Mouse (Mus musculus) heart, postnatal 14 days (tissue): Measurements from ENCODE around the gene Lrrfip1. TPM values are rescaled to one million over a fixed set of nuclear protein-coding genes. Genes with fewer than 3 reads are reported as not detected.

Experiments used
- DNase-seq, 2 experiments: peaks; one replicate each; pipeline ENCODE4 v3.0.0; 2021 to 2022
- intact Hi-C: fragments of 180-260 bp; cut with DNase I; formaldehyde crosslinking; loops from one replicate; pipeline ENCODE4 v1.15.1; 2025
- total RNA-seq, 2 experiments: library from RNA; stranded (reverse); gene quantifications; 2 replicates each; pipeline ENCODE4 v1.2.3; 2021

Gene Lrrfip1
- total RNA-seq, 2 experiments from 2014 or later, result 101 to 109 TPM

DNA sequence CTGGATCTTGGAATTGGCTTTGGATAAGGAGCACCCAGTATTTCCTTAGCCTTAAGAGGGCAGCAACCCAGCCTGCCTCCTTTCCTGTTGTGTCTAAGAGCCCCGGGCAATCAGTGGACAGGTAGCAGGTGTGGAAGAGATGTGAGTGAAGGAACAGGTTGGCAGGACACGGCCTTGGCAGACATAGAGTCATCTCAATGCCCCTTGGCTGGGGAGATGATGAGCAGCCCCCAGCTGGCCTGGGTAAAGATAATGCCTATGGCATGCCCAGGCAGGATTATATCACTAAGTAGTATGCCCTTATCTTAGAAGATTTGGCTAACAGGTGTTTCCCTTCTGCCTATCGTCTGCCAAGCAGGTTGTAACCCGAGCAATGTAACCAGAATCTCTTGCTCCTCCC is 1.4 kb upstream of the Lrrfip1 start:
- DNase-seq, result no peak

DNA sequence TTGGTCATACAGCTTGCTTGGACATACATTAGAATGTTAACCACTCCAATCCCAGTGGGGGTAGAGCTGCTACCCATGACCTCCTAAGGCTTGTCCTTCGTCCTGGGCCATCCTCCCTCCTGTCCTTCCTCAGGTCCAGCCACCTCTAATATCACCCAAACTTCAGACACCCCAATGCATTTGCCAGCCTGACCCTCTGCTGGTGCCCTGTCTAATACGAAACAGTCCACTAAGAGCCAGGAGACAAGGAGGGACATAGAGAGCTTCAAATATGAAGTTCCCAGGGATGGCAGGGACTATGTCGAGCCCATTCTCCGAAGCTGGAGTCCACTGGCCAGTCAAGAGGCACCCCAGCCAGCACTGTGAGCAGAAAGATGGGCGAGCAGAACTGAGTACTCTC is 896 bp upstream of the Lrrfip1 start:
- no peak for DNase-seq
- intact Hi-C loops, result no loop called here

More for the DNA sequence above, 1.4 kb upstream of the Lrrfip1 start:
- intact Hi-C loops, result no loop called here

GRCm38 (mm10) chr1:90998891-90999611 is 514 bp downstream of the Lrrfip1 start:
- intact Hi-C loops, result no loop called here

DNA sequence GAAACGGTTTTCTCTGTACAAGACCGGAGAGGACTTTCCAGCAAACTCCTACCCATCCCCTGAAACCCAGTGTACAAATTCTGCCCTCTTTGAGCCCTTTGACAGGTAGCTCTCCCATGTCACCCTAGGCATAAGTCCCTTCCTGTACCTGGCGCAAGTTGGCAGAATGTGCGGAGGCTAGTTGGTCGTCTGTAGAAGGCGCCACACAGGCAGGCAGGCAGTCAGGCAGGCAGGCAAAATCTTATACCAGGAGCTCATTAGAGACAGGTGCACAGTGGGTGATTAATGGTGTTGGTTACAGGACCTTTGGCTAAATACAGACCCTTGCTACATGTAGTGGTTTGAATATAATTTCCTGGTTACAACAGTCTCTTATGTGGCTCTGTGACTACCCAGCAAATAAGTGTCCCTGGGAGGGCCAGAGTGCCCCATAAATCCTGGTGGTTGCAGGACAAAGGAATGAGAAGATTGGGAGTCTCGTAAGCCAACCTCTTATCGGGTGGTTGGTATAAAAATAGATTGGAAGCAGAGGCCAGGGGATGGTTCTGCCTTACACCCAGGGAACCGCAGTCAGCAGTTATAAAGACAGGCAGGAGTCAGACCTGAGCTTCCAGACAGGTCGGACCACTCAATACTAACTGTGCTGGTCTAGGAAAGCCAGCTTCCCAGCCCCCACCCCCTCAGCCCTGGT is 1.5 kb downstream of the Lrrfip1 start:
- no peak for DNase-seq
- intact Hi-C loops, result no loop called here

More at GRCm38 (mm10) chr1:90998891-90999611, 514 bp downstream of the Lrrfip1 start:
- no peak for DNase-seq

DNA sequence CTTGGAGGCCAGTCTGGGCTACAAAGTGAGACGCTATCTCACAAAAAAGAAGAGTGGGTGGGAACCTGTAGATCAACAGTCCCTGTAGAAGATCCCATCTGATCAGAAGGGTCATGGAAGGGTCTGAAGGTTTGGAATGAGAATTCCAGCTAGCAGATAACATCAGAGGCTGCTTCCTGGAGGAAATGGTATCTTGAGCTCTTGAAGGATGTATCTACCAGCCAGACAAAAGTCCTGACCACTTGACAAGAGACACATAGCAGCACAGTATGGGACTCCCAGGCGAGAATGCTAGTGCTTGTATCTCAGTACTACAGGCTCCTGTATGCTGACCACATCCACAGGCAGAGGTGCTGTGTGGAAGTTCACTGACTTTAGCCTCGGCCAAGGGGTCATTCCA is 2.6 kb downstream of the Lrrfip1 start:
- DNase-seq, result no peak
- intact Hi-C loops, result no loop called here

GRCm38 (mm10) chr1:91001871-91002539 is 3.5 kb downstream of the Lrrfip1 start:
- intact Hi-C loops, result no loop called here
- DNase-seq, result no peak

GRCm38 (mm10) chr1:91002641-91003040 is 4.1 kb downstream of the Lrrfip1 start:
- intact Hi-C loops, result no loop called here

GRCm38 (mm10) chr1:91003522-91004253 is 5.2 kb downstream of the Lrrfip1 start:
- intact Hi-C loops, result no loop called here
- DNase-seq, result no peak

More at GRCm38 (mm10) chr1:91002641-91003040, 4.1 kb downstream of the Lrrfip1 start:
- no peak for DNase-seq

DNA sequence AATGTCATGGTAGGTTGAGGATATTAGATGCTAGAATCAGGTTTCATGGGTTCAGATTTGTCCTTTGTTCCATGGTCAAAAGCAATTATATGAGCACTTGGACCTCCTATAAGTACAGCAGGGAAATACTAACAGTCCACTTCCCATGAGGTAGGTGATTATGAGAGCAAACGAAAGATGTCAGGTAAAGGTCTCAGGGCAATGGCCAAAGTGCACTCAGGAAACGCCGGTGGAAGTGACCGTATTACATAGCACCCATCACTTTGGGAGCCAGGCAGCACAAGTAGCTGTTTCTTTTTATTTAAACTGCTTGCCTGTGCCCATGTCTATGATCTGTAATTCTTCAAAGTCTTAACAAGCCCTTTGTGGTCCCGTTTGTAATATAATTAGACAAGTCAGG is 7.5 kb downstream of the Lrrfip1 start:
- DNase-seq, result no peak
- intact Hi-C loops, result no loop called here

DNA sequence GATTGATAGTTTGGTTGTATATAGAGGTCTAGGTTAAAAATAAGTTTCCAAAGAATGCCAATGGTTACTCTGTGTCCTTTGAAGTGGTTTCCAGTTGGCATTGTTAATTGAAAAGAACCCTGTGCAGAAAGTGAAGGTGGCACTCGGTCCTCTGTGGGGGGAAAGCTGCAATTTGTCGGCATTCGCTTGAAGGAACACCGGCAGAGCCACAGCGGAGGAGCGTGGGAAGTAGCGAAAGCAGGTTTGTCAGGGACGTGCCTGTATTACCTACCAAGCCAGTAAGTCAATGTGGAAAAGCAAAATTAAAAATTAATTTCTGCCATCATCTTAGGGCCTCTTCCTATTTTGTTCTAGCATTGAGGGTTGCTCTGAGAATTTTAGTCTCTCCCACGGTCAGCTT is 8.2 kb downstream of the Lrrfip1 start:
- intact Hi-C loops, result no loop called here
- DNase-seq, result no peak

DNA sequence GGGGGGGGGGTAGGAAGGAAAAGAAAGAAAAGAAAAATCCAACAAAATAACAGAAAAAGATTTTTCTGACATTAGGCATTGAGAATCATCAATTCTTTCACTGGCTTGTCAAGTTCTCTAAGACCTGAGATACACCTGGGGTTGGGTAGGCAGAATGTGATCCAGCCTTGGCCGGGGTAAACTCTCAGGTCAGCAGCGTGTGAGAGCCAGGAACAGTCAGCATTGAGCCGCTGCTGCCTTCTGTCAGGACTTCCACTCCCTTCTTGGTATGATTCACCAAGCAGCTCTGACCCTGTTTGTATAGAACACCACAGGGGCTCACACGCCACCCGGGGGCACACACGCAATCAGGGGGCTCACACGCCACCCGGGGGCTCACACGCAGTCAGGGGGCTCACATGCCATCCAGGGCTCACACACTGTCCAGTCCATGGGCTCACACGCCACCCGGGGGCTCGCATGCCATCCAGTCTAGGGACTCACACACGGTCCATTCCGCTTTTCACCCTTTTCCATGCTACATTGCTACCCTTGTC is 9.7 kb downstream of the Lrrfip1 start:
- peak in 1 of 2 experiments; percentile 1 for DNase-seq
- intact Hi-C loops, result no loop called here

- intact Hi-C loops, result no loop called here
- DNase-seq, result peak in 1 of 2 experiments; percentile 1
Measured at GRCm38 (mm10) chr1:91008746-91009145, 10.2 kb downstream of the Lrrfip1 start.

- DNase-seq, result no peak
- intact Hi-C loops, result no loop called here
Measured at GRCm38 (mm10) chr1:91009266-91009665, 10.7 kb downstream of the Lrrfip1 start.

GRCm38 (mm10) chr1:91010216-91010615 is 11.7 kb downstream of the Lrrfip1 start:
- intact Hi-C loops, result no loop called here
- DNase-seq, result no peak

DNA sequence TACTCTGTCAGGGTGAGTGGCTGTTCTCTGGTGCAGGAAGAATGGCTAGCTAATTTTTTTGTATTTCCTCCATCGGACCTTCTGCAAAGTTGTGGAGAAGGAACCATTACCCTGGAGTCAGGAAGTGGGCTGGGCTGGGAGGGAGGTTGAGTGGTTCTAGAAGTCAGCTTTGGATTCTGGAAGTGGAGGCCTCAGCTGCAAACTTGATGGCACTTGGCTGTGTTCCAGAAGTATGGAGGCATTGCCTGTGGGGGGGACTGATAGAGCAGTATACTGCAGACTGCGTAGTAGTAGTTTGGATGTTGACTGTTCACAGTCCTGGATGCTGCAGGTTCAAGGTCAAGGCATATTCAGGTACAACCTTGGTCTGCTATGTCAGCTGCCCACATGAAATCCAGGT is 12.2 kb downstream of the Lrrfip1 start:
- no peak for DNase-seq
- intact Hi-C loops, result no loop called here

GRCm38 (mm10) chr1:91011336-91011735 is 12.8 kb downstream of the Lrrfip1 start:
- intact Hi-C loops, result no loop called here
- DNase-seq, result no peak

DNA sequence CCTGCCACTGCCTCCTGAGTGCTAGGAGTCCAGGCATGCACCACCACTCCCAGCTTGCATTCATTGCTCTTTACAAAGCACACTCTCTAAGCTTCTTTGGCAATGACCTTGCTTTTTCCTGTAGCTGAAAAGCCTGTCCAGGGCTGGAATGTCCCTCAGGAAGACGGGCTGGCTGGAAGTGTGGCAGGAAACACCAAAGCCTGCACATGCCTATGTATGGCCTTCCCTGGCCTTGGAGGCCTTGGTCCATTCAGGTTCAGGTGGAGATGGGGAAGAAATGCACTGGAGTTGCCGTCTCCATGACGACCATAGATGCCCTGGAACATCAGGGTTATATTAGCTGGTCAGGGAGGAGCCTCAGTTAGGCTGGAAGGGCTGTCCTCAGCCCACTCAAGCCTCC is 15.3 kb downstream of the Lrrfip1 start:
- no peak for DNase-seq
- intact Hi-C loops, result no loop called here

DNA sequence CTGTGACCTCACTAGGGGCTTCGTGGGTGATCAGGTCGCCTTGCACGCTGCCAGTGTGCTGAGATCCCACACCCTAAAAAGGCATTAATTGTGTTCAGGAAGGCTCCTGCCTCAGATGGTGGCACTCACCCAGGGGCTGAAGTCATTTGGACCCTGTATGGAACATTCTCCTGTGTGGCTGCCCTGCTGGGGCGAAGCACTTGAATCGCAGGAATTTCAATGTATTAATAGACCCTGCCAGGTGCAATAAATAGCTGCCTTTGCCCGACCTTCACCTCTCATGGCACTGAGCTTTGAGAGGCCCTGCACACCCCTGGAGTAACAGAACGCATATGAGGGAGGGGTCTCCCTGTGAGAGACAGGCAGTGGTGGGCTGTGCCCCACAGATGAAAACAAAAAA is 17.0 kb downstream of the Lrrfip1 start:
- intact Hi-C loops, result loop anchor here (5.0 kb wide), 1 partner anchor 43 kb away; no protein-coding TSS in a partner anchor
- DNase-seq, result peak; percentile 65 to 79

DNA sequence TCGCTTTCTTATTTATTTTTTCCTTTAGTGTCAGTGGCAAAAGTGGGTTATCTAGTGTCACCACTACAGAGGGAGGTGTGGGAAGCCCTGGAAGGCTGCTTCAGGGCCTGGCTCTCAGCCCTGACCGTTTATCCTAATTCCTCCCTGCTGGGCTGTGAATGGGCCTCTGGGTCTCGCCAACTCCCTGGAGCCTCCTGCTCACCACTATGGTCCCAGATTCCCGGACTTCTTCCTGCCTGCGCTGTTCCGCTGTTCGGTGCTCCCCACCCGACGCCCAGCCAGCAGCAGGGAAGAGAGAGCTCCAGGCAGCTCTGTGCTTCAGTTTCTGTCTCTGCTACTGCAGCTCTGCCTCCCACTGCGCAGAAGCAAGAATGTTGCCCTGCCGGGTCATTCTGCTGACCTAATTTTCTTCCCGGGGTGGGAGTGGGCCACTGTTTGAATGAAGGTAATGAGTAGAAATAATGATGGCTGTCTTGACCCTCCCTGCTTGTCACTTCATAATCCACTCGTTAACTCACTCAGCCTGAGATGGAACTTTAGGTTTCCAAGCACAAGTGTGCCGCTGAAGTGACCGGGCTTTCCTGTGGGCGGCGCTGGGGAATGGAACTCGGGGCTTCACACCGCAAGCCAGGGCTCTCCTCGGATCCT is 18.7 kb downstream of the Lrrfip1 start:
- intact Hi-C loops, result loop anchor here (2.0 to 5.0 kb wide), 2 partner anchors 22 to 45 kb away; no protein-coding TSS in a partner anchor
- DNase-seq, result peak; percentile 73 to 76

GRCm38 (mm10) chr1:91019346-91019745 is 20.8 kb downstream of the Lrrfip1 start:
- intact Hi-C loops, result loop anchor here (5.0 kb wide), 1 partner anchor 47 kb away; no protein-coding TSS in a partner anchor
- DNase-seq, result no peak
